Mouse (Mus musculus) cerebellum, adult 2 months (tissue): ENCODE data around the gene Prnd. TPM values are rescaled to one million over a fixed set of nuclear protein-coding genes. Genes with fewer than 3 reads are reported as not detected.

Experiments used
- DNase-seq, 2 experiments: peaks; one replicate each; pipeline ENCODE4 v3.0.0; 2021
- H3K27ac ChIP-seq: fragments of 200-500 bp; 2 replicates; pipeline ENCODE4 v1.5.1; 2012; ENCODE audit warnings: low read length, control low read depth, inconsistent platforms; ENCODE audit not compliant: insufficient read depth
- H3K27me3 ChIP-seq: fragments of 200-500 bp; 2 replicates; pipeline ENCODE4 v1.6.1; 2012; ENCODE audit warnings: inconsistent platforms, mild to moderate bottlenecking, low read length, moderate library complexity; ENCODE audit not compliant: control insufficient read depth, insufficient read depth
- H3K4me1 ChIP-seq: fragments of 200-500 bp; 2 replicates; pipeline ENCODE4 v1.6.1; 2011; ENCODE audit warnings: low read length; ENCODE audit not compliant: control insufficient read depth, insufficient read depth
- H3K4me3 ChIP-seq: fragments of 200-500 bp; replicated peaks from 2 replicates; pipeline ENCODE3; 2011; ENCODE audit warnings: mild to moderate bottlenecking, low read depth, low read length, control low read depth; ENCODE audit not compliant: insufficient read depth
- CTCF ChIP-seq: fragments of 200-500 bp; IDR thresholded peaks from 2 replicates; pipeline ENCODE4 v1.5.1; 2011; ENCODE audit warnings: low read depth, mild to moderate bottlenecking, control low read depth, low read length, moderate library complexity, borderline replicate concordance; ENCODE audit not compliant: insufficient read depth
- POLR2A ChIP-seq: fragments of 200-500 bp; IDR thresholded peaks from 2 replicates; pipeline ENCODE4 v1.6.1; 2011; ENCODE audit warnings: low read length, control low read depth, borderline replicate concordance; ENCODE audit not compliant: insufficient read depth
- WGBS: fragments of 180-500 bp; shearing (Covaris S2); methylation state at CpG from one replicate; pipeline ENCODE4 v1.1.7; 2018; 5-methylcytosine and 5-hydroxymethylcytosine counted together
- polyA plus RNA-seq: library from polyadenylated mRNA; depleted of rRNA; stranded (reverse); fragments of >200 nt; gene quantifications from 2 replicates; pipeline ENCODE4 v1.2.3, GENCODE M21; 2012

The Prnd gene
- polyA plus RNA-seq, 1 experiment, result 0.31 TPM

GRCm38 (mm10) chr2:131908906-131909305, 41.8 kb upstream of the Prnd start:
- Histone ChIP-seq H3K4me1 (peaks cover 4% of the 10 kb centered on the region; the same call in 1 of the 2 replicates), H3K27me3 (no peaks in the 10 kb centered on the region), H3K4me3 (no peak overlapping the region), H3K27ac (peak overlapping the region; percentile 72)
- TF ChIP-seq CTCF, result no peak
- TF ChIP-seq POLR2A, result no peak
- WGBS, result 90% methylated on average over 1 of the region's 1 CpGs
- DNase-seq, result peak in 1 of 2 experiments; percentile 18

DNA sequence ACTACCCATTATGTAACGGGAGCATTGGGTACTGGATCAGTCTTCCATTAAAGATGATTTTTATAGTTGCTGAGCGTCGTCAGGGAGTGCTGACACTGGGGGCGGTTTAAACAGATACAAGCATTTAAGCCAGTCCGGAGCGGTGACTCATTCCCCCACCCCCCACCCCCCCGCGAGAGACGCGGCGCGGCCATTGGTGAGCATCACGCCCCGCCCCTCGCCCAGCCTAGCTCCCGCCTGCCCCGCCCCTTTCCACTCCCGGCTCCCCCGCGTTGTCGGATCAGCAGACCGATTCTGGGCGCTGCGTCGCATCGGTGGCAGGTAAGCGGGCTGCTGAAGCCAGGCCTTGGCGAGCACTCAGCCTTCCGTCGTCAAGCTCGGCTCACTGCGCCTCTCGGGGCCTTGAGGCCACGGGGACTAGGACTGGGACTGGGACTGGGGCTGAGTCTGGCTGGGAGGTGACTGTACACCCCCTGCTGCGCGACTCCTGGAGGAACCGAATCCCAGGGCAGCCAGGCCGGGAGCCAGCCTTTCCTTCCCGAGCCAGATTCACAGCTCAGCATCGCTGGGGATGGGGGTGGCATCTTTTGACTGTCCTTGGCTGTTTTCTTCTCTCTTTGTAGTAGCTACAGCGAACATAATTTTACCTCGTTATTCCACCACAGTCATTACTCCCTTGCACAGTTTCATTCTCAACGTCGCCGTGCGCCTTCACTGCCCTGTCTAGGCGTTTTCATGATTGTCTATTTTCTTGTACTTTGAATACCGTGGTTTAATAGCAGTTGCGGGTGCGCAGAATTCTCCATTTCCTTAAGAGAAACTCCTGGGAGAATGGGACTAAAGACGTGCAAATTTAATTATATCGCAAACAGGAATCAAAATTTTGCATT, 40.7 kb upstream of the Prnd start, which contains the start of the genes Prnp and Prn:
TSS of gene Prnp (plus strand) at position 246 of the 890 bp plus-strand sequence.
TSS of gene Prn (plus strand) at position 275 of the 890 bp plus-strand sequence.
- Histone ChIP-seq H3K4me1 (peaks cover 5% of the 10 kb centered on the region; the same call in 1 of the 2 replicates), H3K27me3 (no peaks in the 10 kb centered on the region), H3K27ac (peak within 1 kb of the TSS; percentile 95), H3K4me3 (peak within 1 kb of the TSS; percentile 59)
- peak; percentile 97 for TF ChIP-seq POLR2A
- TF ChIP-seq CTCF, result no peak
- WGBS, result 3% methylated on average over 52 of the region's 52 CpGs
- peak; percentile 95 to 96 for DNase-seq

DNA sequence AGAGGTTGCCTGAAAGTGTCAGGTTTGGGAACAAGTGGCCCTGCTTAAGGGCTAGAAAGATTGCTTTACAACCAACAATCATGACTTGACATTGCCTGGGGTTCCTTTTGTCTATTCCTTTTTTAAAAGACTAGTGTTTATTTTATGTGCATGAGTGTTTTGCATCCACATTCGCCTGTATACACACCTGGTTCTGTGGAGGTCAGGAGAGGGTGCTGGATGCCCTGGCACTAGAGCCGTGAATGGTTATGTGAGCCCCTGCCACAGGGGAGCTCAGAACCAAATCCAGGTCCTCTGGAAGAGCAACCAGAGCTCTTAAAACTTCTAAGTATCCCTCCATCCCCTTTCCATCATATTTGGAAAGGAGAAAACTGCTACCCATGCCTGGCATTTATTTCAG, 39.8 kb upstream of the Prnd start:
- H3K27me3 ChIP-seq, result no peaks in the 10 kb centered on the region
- peaks cover 5% of the 10 kb centered on the region; the same call in 1 of the 2 replicates for H3K4me1 ChIP-seq
- H3K4me3 ChIP-seq, result peak overlapping the region; percentile 59
- peak overlapping the region; percentile 80 for H3K27ac ChIP-seq
- 30% methylated on average over 2 of the region's 2 CpGs for WGBS
- TF ChIP-seq CTCF (no peak), POLR2A (no peak)
- no peak for DNase-seq

- TF ChIP-seq CTCF (no peak), POLR2A (0 out of 2 replicates have a peak, but pooled peaks have one; percentile 14)
- DNase-seq, result peak; percentile 72 to 89
- H3K27me3 ChIP-seq, result no peaks in the 10 kb centered on the region
- peak overlapping the region; percentile 59 for H3K4me3 ChIP-seq
- H3K27ac ChIP-seq, result peak overlapping the region; percentile 58
- WGBS, result 3% methylated on average over 4 of the region's 4 CpGs
- peaks cover 5% of the 10 kb centered on the region; the same call in 1 of the 2 replicates for H3K4me1 ChIP-seq
Observed at GRCm38 (mm10) chr2:131911341-131911740, 39.3 kb upstream of the Prnd start.

GRCm38 (mm10) chr2:131912526-131913258, 38.0 kb upstream of the Prnd start:
- no peak overlapping the region for H3K4me3 ChIP-seq
- WGBS, result 31% methylated on average over 8 of the region's 8 CpGs
- no peak for DNase-seq

DNA sequence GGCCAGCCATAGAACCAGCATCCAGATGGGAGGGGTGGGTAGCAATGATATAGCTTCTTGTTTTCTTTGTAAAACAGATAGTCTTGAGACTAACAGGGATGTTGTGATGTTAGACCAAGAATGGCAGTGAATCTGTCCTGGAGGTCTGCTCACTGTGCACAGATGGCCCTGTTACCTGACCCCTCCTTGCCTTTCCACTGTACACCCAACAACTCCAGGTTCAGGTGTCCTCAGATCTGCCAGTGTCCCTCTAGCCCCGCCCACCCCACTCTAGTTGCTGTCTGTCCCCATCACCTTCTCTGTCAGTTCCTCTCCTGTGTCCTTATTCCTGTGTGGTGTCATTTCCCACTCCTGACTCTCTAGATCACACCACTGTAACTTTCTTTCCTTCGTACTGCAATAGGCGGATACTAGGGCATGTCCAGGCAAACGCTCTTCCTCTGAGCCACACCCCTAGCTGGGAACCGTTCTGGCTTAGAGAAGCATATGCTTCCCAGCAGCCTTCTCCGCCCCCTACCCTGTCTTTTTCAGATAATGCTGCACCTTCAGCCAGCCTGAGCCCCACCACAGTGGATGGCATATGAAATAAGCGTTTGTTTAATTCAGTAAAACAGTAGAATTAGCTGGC, 18.3 kb upstream of the Prnd start:
- 49% methylated on average over 7 of the region's 7 CpGs for WGBS
- Histone ChIP-seq H3K4me3 (no peak overlapping the region), H3K27me3 (no peaks in the 10 kb centered on the region), H3K27ac (no peak overlapping the region), H3K4me1 (peaks cover 20% of the 10 kb centered on the region)
- DNase-seq, result no peak
- TF ChIP-seq CTCF (no peak), POLR2A (no peak)

More at GRCm38 (mm10) chr2:131912526-131913258, 38.0 kb upstream of the Prnd start:
- Histone ChIP-seq H3K27ac (peak overlapping the region; percentile 40; the same call in 1 of the 2 replicates), H3K4me1 (peaks cover 5% of the 10 kb centered on the region; the same call in 1 of the 2 replicates), H3K27me3 (no peaks in the 10 kb centered on the region)
- TF ChIP-seq POLR2A (no peak), CTCF (no peak)

- H3K4me1 ChIP-seq, result peaks cover 20% of the 10 kb centered on the region
- TF ChIP-seq CTCF, result no peak
- TF ChIP-seq POLR2A, result no peak
- no peaks in the 10 kb centered on the region for H3K27me3 ChIP-seq
- H3K4me3 ChIP-seq, result no peak overlapping the region
- DNase-seq, result no peak
- WGBS, result 44% methylated on average over 6 of the region's 6 CpGs
- no peak overlapping the region for H3K27ac ChIP-seq
Observed at GRCm38 (mm10) chr2:131933013-131933412, 17.6 kb upstream of the Prnd start.
